Mouse (Mus musculus) liver, embryonic 15.5 days (tissue): ENCODE measurements at regions not wholly inside any gene's neighbourhood (a gene's known extent, or its start where the extent isn't known, plus 50 kb on each side); places are given as distances from the start of the nearest gene placed in this dataset.

Experiments
- ATAC-seq: fragments of 200-750 bp; cut with Nextera tagmentation; 2 replicates; pipeline ENCODE4 v1.8.0; 2017; ENCODE audit warnings: moderate number of reproducible peaks, mild to moderate bottlenecking, moderate library complexity; ENCODE audit not compliant: insufficient read depth
- H3K27ac ChIP-seq: fragments of 300-500 bp; sonication (generic); replicated peaks from 2 replicates; pipeline ENCODE4 v1.5.1; 2015; ENCODE audit warnings: mild to moderate bottlenecking, inconsistent platforms
- H3K27me3 ChIP-seq: fragments of 300-500 bp; sonication (generic); 2 replicates; pipeline ENCODE4 v1.6.1; 2015; ENCODE audit warnings: mild to moderate bottlenecking, inconsistent platforms
- H3K36me3 ChIP-seq: fragments of 300-500 bp; sonication (generic); replicated peaks from 2 replicates; pipeline ENCODE4 v1.6.1; 2015; ENCODE audit warnings: moderate library complexity, mild to moderate bottlenecking, inconsistent platforms
- H3K4me1 ChIP-seq: fragments of 300-500 bp; sonication (generic); replicated peaks from 2 replicates; pipeline ENCODE4 v1.6.1; 2015; ENCODE audit warnings: inconsistent platforms
- H3K4me2 ChIP-seq: fragments of 300-500 bp; sonication (generic); 2 replicates; pipeline ENCODE4 v1.6.1; 2015; ENCODE audit warnings: moderate library complexity, mild to moderate bottlenecking, inconsistent platforms
- H3K4me3 ChIP-seq: fragments of 300-500 bp; sonication (generic); replicated peaks from 2 replicates; pipeline ENCODE4 v1.5.1; 2015; ENCODE audit warnings: mild to moderate bottlenecking, inconsistent platforms
- H3K9ac ChIP-seq: fragments of 300-500 bp; sonication (generic); 2 replicates; pipeline ENCODE4 v1.6.1; 2015; ENCODE audit warnings: moderate library complexity, mild to moderate bottlenecking, inconsistent platforms
- H3K9me3 ChIP-seq: fragments of 300-500 bp; sonication (generic); replicated peaks from 2 replicates; pipeline ENCODE4 v1.6.1; 2016; ENCODE audit warnings: inconsistent platforms
- WGBS: fragments of 180-500 bp; shearing (Covaris S2); methylation state at CpG from one replicate; pipeline ENCODE4 v1.1.7; 2015; ENCODE audit warnings: mixed read lengths; ENCODE audit not compliant: insufficient replicate concordance; 5-methylcytosine and 5-hydroxymethylcytosine counted together

DNA sequence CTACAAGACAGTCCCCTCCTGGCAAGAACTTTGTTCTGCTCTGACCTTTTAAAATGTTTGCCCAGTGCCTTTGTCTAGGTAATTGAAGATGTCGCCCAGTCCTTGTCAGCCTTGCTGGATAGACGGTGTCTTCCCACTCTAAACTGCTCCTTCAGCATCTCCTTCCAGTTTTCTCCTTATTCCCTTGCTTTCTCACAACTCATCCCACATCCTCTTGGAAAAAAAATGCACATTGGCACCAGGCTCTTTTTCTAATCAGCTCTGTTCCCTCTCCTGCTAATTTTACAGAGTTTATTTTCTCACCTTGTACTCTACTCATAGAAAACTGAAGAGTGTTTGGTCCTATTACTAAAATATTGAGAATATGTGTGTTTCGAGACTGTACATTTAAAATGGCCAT lies 466.3 kb downstream of the Lmo4 start:
- Histone ChIP-seq H3K27me3 (no peaks in the 10 kb centered on the region), H3K4me1 (no peaks in the 10 kb centered on the region), H3K9me3 (no peaks in the 10 kb centered on the region), H3K36me3 (no peaks in the 10 kb centered on the region), H3K27ac (no peak overlapping the region), H3K4me2 (no peak overlapping the region), H3K9ac (no peak overlapping the region), H3K4me3 (no peak overlapping the region)
- no peak for ATAC-seq
- 48% methylated on average over 3 of the region's 3 CpGs for WGBS

DNA sequence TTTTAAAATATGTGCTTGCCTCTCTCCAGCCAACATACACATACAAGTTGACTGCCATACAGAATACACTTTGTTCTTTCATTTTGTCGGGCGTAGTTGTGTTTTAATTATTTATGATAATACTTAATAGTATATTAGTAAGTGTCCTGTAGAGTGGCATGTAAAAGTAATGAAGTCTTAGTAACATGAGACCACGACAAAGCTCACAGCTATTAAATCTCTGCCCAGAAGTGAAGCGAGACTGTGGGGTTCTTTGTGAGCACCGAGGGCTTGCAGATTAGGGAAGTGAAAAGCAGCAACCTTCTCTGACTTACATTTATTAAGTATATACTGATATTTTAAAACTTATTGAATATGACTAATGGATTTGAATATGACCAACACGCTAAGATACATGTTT lies 467.2 kb downstream of the Lmo4 start:
- H3K27me3 ChIP-seq: no peaks in the 10 kb centered on the region
- no peaks in the 10 kb centered on the region for H3K36me3 ChIP-seq
- ATAC-seq: no peak
- no peak overlapping the region for H3K9ac ChIP-seq
- H3K4me1 ChIP-seq: no peaks in the 10 kb centered on the region
- no peak overlapping the region for H3K4me2 ChIP-seq
- H3K4me3 ChIP-seq: no peak overlapping the region
- H3K27ac ChIP-seq: no peak overlapping the region
- H3K9me3 ChIP-seq: no peaks in the 10 kb centered on the region
- WGBS: 64% methylated on average over 6 of the region's 6 CpGs

DNA sequence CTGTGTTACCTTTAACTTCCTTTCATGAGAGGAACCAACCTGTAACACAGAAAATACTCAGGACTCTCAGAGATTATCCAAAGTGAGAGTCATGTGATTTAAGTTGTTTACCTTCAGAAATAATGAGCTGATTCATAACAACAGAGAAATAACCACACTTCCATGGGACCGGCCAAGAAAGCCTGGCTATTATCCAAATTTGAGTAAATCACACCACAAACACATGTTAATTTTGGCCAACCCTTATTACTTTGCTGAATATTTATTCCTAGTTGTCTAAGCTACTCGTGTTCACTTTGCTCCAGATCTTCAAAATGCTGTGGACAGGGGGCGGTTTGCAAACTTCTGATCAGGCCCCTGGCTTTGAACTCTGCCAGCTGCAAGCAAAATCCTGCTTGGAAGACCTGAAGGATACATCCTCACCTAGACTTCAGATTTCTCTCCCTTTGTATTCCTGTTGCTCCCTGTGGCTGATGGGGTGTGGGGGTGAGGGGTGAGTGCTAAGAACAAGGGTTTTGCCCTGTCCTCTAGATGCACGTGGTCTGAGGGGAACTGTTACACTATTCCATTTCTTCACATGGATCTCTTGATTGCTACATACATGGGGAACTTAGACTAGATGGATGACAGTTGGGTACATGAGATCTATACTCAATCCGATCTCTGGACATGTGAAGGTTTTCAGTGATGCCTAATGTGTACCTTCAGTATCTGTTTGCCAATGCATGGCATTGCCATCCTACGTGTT lies 468.2 kb downstream of the Lmo4 start:
- Histone ChIP-seq H3K9ac (no peak overlapping the region), H3K27ac (no peak overlapping the region), H3K27me3 (no peaks in the 10 kb centered on the region), H3K4me2 (no peak overlapping the region), H3K4me1 (no peaks in the 10 kb centered on the region), H3K36me3 (no peaks in the 10 kb centered on the region), H3K9me3 (no peaks in the 10 kb centered on the region), H3K4me3 (no peak overlapping the region)
- 62% methylated on average over 6 of the region's 6 CpGs for WGBS
- no peak for ATAC-seq

DNA sequence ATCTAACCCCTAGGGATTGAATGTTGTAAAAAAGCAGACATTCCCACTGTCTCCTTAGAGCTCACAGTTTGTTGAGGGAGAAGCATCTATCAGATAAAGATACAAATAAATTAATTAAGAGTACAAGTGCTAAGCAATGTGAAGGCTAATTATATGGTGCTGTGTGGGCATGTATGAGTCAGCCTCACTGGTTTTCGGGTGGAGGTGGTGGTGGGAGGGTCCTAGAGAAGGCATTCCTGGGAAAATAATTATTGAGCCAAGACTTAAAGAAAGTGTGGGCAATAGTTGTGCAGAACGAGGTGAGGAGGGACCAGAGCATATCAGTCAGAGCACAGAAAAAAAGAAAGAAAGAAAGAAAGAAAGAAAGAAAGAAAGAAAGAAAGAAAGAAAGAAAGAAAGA lies 470.2 kb downstream of the Lmo4 start:
- no peaks in the 10 kb centered on the region for H3K4me1 ChIP-seq
- WGBS: 54% methylated on average over 2 of the region's 2 CpGs
- no peak overlapping the region for H3K4me2 ChIP-seq
- ATAC-seq: no peak
- no peaks in the 10 kb centered on the region for H3K9me3 ChIP-seq
- no peak overlapping the region for H3K27ac ChIP-seq
- no peak overlapping the region for H3K4me3 ChIP-seq
- no peak overlapping the region for H3K9ac ChIP-seq
- no peaks in the 10 kb centered on the region for H3K36me3 ChIP-seq
- H3K27me3 ChIP-seq: no peaks in the 10 kb centered on the region

DNA sequence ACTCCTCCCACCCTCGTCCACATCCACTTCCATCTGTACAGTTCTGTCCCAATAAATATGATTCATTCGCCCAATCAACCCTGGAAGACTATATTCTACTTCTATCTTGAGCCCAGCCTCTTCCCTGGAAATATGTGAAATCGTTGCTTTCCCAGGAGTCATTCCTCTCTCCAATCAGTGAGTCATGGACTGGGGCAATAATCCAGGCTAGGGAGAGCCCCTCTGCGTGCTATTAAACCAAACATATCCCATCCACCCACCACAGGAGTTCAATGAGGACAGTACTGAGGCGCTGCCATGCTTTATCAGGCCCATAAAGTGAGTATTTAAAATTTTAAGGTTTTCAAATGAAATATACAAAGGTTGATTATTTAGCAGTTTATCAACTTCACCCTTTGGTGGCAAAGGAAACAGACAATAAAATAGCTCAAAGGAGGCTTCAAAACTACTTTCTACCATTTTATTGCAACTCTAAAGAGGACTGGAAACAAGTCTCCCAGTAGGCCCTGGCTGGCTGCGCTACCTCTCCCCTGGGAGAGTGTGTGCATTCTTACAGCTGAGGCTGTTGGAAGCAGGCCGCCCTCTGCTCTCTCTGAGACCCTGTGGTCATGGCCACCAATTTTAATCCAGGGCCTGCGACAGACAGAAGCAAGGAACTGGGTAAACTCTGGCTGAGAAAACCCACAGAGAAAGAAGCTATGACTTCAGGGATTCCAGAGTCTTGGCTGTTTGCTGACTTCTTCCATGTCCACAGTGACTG lies 471.9 kb downstream of the Lmo4 start:
- no peak overlapping the region for H3K4me3 ChIP-seq
- H3K27me3 ChIP-seq: no peaks in the 10 kb centered on the region
- H3K36me3 ChIP-seq: no peaks in the 10 kb centered on the region
- 53% methylated on average over 8 of the region's 8 CpGs for WGBS
- H3K9me3 ChIP-seq: no peaks in the 10 kb centered on the region; the same call in 1 of the 2 replicates
- H3K9ac ChIP-seq: no peak overlapping the region
- no peak overlapping the region for H3K4me2 ChIP-seq
- H3K27ac ChIP-seq: no peak overlapping the region
- no peaks in the 10 kb centered on the region for H3K4me1 ChIP-seq
- ATAC-seq: no peak

DNA sequence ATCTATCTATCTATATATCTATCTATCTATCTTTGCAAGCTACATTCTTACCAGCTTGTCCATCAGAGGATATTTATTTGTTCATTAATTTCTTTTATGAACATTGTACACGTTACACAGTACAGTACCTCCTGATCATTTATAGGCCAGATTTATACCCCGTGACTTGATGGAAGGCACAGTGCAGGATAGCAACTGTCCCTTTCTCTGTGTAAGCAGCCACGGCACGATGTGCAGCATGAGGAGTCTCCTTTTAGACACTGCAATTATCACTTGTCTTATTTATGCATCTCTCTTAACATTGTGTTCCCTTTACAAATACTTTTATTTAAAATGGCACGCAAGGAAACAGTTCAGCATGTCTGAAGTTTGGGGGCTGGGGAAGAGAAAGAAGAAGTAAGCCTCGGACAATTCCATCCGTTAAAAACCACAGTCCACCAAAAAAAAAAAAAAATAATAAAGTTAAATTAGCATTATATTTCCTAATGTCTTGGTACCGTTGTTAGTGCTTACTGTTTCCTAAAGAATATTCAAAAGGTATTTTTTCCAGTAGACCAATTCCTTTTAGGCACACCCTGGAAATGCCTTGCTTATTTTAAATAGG lies 475.4 kb downstream of the Lmo4 start:
- Histone ChIP-seq H3K9ac (no peak overlapping the region), H3K27ac (no peak overlapping the region), H3K9me3 (no peaks in the 10 kb centered on the region; the same call in 1 of the 2 replicates), H3K4me1 (no peaks in the 10 kb centered on the region), H3K4me2 (no peak overlapping the region), H3K4me3 (no peak overlapping the region), H3K36me3 (no peaks in the 10 kb centered on the region), H3K27me3 (no peaks in the 10 kb centered on the region)
- no peak for ATAC-seq
- WGBS: 39% methylated on average over 8 of the region's 8 CpGs

DNA sequence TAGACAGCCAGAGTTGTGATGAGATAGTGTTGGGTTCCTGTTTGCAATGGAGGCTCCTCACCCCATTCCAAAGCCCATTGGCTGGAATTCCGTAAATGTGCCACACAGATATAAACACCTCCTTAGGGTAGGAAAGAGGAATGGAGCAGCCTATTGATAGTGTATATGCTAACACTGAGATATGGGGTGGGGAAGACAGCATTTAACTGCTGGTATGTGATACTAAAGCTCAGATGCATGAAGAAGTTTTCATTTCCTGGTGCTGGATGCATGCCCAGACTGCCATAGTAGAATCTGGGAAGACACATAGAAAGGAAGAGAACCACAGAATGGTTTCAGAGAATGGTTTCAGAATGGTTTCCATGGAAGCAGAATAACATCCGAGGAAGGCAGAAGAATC lies 482.4 kb downstream of the Lmo4 start:
- Histone ChIP-seq H3K27me3 (no peaks in the 10 kb centered on the region), H3K4me1 (no peaks in the 10 kb centered on the region)
- WGBS: 58% methylated on average over 2 of the region's 2 CpGs

DNA sequence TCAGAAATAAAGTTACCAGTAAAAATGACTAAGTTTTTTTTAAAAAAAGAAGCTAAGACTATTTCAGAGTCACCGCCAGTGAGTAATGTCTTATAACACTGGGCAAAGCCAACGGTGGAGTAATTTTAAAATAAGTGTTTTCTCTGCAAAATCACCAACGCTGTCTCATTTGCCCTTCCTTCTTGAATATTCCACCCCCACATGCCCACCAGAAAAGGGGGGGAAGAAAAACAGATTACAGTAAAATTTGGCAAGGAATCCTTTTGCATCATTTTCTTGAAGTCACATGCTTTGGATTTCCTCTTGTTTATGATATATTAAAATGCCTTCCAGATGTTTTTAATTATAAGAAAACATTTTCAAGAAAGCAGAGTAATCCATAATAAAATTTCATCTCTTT lies 482.9 kb downstream of the Lmo4 start:
- Histone ChIP-seq H3K4me1 (no peaks in the 10 kb centered on the region), H3K4me3 (no peak overlapping the region), H3K27ac (no peak overlapping the region), H3K9me3 (no peaks in the 10 kb centered on the region), H3K4me2 (no peak overlapping the region), H3K36me3 (no peaks in the 10 kb centered on the region), H3K27me3 (no peaks in the 10 kb centered on the region), H3K9ac (no peak overlapping the region)
- 76% methylated on average over 3 of the region's 3 CpGs for WGBS
- no peak for ATAC-seq

More for the DNA sequence above, 482.4 kb downstream of the Lmo4 start:
- Histone ChIP-seq H3K4me2 (no peak overlapping the region), H3K9ac (no peak overlapping the region), H3K36me3 (no peaks in the 10 kb centered on the region), H3K27ac (no peak overlapping the region), H3K9me3 (no peaks in the 10 kb centered on the region), H3K4me3 (no peak overlapping the region)
- no peak for ATAC-seq

DNA sequence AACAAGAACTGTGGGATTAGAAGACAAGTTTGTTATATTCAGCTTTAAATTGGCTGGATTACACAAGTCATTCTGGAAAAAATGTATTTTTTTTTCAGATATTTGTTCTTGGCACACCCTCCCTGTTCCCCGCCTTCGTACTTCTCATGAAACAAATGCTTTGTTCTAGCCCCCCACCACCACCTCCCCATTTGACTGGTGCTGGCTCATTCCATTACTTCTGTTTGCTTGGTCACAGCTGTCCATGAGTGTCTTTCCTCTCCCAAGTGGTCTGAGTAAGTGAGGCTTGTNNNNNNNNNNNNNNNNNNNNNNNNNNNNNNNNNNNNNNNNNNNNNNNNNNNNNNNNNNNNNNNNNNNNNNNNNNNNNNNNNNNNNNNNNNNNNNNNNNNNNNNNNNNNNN lies 491.8 kb downstream of the Lmo4 start:
- Histone ChIP-seq H3K9ac (no peak overlapping the region), H3K27ac (no peak overlapping the region), H3K27me3 (no peaks in the 10 kb centered on the region), H3K36me3 (no peaks in the 10 kb centered on the region), H3K4me3 (no peak overlapping the region), H3K4me1 (no peaks in the 10 kb centered on the region), H3K4me2 (no peak overlapping the region), H3K9me3 (no peaks in the 10 kb centered on the region)
- 69% methylated on average over 2 of the region's 2 CpGs for WGBS
- ATAC-seq: no peak

DNA sequence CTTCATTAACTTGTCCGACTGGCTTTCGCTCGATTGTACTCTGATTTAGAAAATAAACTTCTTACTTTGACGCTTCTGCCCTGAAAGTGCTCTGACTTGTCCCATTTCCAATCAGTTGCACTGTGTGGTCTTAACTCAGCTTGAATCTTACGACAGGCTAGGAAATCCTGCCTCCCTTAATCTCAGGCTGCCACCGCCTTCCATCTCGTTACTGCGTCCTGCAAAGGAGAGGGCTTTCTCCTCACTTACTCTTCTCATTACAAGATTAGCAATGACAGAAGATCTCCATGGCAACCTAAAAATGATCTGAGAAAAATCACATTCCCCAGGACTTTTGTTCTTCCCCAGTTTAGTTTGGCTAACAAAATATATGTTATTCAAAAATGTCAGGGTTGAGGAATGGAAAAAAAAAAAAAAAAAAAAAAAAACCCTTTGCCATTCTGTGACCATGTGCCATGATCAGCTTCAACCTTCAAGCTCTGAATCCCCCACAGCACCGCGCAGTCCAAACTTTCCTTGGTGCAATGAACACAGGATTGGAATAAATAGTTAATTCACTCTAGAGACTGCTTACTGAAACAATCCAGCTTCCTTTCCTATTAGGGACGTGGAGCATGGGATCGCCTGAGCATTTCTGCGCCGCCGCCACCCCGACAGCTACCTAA lies 494.1 kb downstream of the Lmo4 start:
- ATAC-seq: no peak
- no peak overlapping the region for H3K4me2 ChIP-seq
- WGBS: 59% methylated on average over 16 of the region's 16 CpGs

DNA sequence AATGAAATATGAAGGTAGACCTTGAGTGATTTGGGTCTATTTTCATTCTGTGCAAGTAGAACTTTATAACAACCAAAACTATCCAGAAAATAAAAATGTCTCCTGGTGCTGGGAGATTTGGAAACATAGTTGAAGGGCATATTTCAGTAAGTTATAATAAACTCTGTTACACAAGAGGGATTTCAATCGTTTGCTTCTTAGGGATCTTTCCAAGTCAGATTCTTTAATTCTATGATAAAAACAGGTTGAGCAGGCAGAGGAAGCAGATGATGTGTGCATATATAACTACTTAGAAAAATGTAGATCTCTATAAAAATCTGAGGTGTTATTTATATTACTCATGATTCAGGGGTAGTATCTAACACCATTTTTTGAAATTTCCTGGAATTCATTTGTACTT lies 498.3 kb downstream of the Lmo4 start:
- WGBS: 54% methylated on average over 1 of the region's 1 CpGs
- no peaks in the 10 kb centered on the region for H3K9me3 ChIP-seq
- H3K27ac ChIP-seq: no peak overlapping the region
- no peak overlapping the region for H3K9ac ChIP-seq
- ATAC-seq: no peak
- H3K4me1 ChIP-seq: no peaks in the 10 kb centered on the region
- H3K4me3 ChIP-seq: no peak overlapping the region
- no peaks in the 10 kb centered on the region for H3K27me3 ChIP-seq
- no peak overlapping the region for H3K4me2 ChIP-seq
- no peaks in the 10 kb centered on the region for H3K36me3 ChIP-seq

More for the DNA sequence above, 494.1 kb downstream of the Lmo4 start:
- H3K36me3 ChIP-seq: no peaks in the 10 kb centered on the region
- no peaks in the 10 kb centered on the region for H3K27me3 ChIP-seq
- no peak overlapping the region for H3K9ac ChIP-seq
- H3K9me3 ChIP-seq: no peaks in the 10 kb centered on the region
- H3K27ac ChIP-seq: no peak overlapping the region
- no peaks in the 10 kb centered on the region for H3K4me1 ChIP-seq
- no peak overlapping the region for H3K4me3 ChIP-seq
